Mouse (Mus musculus) limb, embryonic 11.5 days (tissue): ENCODE measurements at regions not wholly inside any gene's neighbourhood (a gene's known extent, or its start where the extent isn't known, plus 50 kb on each side); places are given as distances from the start of the nearest gene placed in this dataset.
A peak's percentile ranks its signal among the peaks of the same experiment; 100 is the strongest.

ENCODE experiments used
- ATAC-seq: fragments of 200-750 bp; cut with Nextera tagmentation; 2 replicates; pipeline ENCODE4 v1.8.0; 2017; ENCODE audit warnings: low read depth; ENCODE audit not compliant: insufficient number of reproducible peaks, low FRiP score, low TSS enrichment
- DNase-seq: peaks from one replicate; pipeline ENCODE4 v3.0.0-alpha.2; 2015; ENCODE audit warnings: low spot score
- H3K27ac ChIP-seq: fragments of 300-500 bp; sonication (generic); replicated peaks from 2 replicates; pipeline ENCODE4 v1.5.1; 2014; ENCODE audit warnings: low read depth, mild to moderate bottlenecking, low read length
- H3K27me3 ChIP-seq: fragments of 300-500 bp; sonication (generic); 2 replicates; pipeline ENCODE4 v1.6.1; 2014; ENCODE audit warnings: mild to moderate bottlenecking, low read length, mixed read lengths; ENCODE audit not compliant: control insufficient read depth, insufficient read depth
- H3K36me3 ChIP-seq: fragments of 300-500 bp; sonication (generic); 2 replicates; pipeline ENCODE4 v1.6.1; 2014; ENCODE audit warnings: mild to moderate bottlenecking, low read length, moderate library complexity, mixed read lengths; ENCODE audit not compliant: control insufficient read depth, insufficient read depth
- H3K4me1 ChIP-seq: fragments of 300-500 bp; sonication (generic); 2 replicates; pipeline ENCODE4 v1.6.1; 2014; ENCODE audit warnings: low read length, mixed read lengths; ENCODE audit not compliant: control insufficient read depth, insufficient read depth
- H3K4me2 ChIP-seq: fragments of 300-500 bp; sonication (generic); 2 replicates; pipeline ENCODE4 v1.6.1; 2014; ENCODE audit warnings: low read depth, mild to moderate bottlenecking, moderate library complexity; ENCODE audit not compliant: severe bottlenecking
- H3K4me3 ChIP-seq: fragments of 300-500 bp; sonication (generic); 2 replicates; pipeline ENCODE4 v1.5.1; 2014; ENCODE audit warnings: low read depth, low read length
- H3K9ac ChIP-seq: fragments of 300-500 bp; sonication (generic); 2 replicates; pipeline ENCODE4 v1.6.1; 2014; ENCODE audit warnings: mild to moderate bottlenecking, low read length
- H3K9me3 ChIP-seq: fragments of 300-500 bp; sonication (generic); 2 replicates; pipeline ENCODE4 v1.6.1; 2016; ENCODE audit warnings: low read length; ENCODE audit not compliant: control insufficient read depth
- WGBS: fragments of 180-500 bp; shearing (Covaris S2); extraction: QIAGEN DNeasy Blood & Tissue Kit; methylation state at CpG from one replicate; pipeline ENCODE4 v1.1.7; 2014; 5-methylcytosine and 5-hydroxymethylcytosine counted together

DNA sequence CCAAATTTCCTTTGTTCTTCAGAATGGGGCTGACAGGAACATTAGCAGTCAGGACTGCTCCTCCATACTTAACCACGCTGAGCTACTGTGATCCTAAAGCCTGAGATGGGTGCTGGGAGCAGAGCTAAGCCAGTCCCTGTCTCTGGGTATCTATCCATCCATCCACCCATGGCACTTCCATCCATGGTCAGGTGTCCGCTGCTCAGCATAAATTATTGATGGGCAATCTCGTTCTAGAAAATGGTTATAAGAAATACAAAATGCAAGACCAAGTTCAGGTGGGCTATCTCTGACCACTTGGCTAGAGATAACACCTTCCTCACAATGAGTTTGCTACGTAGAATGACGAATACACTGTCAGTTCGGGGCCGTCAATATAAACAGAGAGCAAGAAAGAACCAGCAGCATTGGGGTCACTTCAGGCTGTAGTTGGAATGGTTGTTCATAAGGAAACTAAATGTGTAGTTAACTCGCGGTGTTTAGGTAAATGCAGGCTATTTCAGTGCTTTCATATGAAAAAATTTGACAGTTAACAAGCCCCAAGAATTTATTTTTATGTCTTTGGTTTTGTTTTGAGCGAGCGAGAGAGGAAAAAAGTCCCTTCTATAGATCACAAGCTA lies 453.9 kb upstream of the Pou3f3 start:
- Histone ChIP-seq H3K9ac (no peak overlapping the region), H3K9me3 (no peaks in the 10 kb centered on the region), H3K27me3 (no peaks in the 10 kb centered on the region), H3K4me2 (no peak overlapping the region), H3K27ac (no peak overlapping the region), H3K4me1 (peaks cover 19% of the 10 kb centered on the region), H3K4me3 (no peak overlapping the region), H3K36me3 (no peaks in the 10 kb centered on the region)
- WGBS = 83% methylated on average over 11 of the region's 11 CpGs
- ATAC-seq = no peak
- no peak for DNase-seq

DNA sequence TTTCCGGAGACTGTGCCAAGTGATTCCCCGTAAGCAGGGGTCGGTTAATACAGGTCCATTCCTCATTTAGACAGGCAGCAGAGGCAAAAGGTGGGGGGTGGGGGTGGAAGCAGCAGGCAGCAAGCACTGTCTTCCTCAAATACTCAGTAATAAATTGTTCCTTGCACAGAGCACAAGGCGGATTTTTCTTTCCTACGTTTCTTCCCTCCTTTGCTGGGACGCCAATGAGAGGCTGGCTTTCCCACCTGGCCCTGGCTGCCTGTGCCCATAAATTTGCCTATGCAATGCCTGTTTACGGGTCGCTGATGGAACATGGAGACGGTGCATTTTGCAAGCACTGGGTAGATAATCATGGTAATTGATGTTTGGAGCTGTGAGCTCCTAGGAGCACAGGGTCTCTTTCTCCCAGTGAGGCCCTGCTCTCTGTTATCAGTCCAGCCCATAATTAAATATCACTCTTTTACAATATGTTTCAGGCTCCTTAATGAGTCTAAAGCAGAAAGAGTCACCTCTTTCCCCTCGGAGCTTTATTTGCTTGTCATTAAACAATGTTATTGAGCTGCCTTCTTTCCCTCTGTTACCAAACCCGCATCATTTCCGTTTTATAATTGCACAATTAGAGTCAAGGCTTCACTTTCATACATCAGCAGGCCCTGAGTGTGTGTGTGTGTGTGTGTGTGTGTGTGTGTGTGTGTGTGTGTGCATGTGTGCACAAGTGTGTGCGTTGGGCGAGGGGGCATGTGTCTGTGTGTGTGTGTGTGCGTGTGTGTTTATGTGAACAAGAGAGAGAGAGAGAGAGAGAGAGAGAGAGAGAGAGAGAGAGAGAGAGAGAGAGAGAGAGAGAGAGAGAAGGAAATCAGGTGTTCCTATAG lies 452.7 kb upstream of the Pou3f3 start:
- ATAC-seq (peak; percentile 46; the same call in 1 of the 2 replicates), DNase-seq (peak; percentile 59)
- Histone ChIP-seq H3K27me3 (no peaks in the 10 kb centered on the region), H3K4me3 (no peak overlapping the region), H3K9ac (no peak overlapping the region), H3K4me1 (peaks cover 19% of the 10 kb centered on the region), H3K4me2 (peak overlapping the region; percentile 18; the same call in 1 of the 2 replicates), H3K36me3 (no peaks in the 10 kb centered on the region), H3K9me3 (no peaks in the 10 kb centered on the region), H3K27ac (no peak overlapping the region)
- WGBS = 26% methylated on average over 15 of the region's 15 CpGs

DNA sequence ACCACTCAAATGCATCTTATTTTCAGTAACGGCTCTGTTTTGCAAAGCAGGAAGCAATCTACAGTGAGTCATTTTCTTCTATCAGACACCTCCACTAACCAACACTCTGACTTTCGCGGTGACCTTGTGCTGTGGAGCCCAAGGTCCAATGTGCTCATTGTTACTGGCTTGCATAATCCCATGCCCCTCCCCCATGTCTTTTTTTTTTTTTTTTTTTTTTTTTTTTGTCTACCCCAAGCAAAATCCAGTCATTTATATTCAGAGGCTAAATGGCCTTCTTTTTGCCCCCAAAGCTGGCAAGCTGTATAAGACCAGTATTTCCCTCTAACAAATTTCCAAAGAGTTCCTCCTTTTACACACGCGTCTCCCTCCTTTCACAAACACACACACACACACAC lies 452.1 kb upstream of the Pou3f3 start:
- no peaks in the 10 kb centered on the region for H3K36me3 ChIP-seq
- no peak overlapping the region for H3K27ac ChIP-seq
- no peaks in the 10 kb centered on the region for H3K9me3 ChIP-seq
- peak; percentile 42; the same call in 1 of the 2 replicates for ATAC-seq
- no peak overlapping the region for H3K9ac ChIP-seq
- H3K4me2 ChIP-seq = peak overlapping the region; percentile 31; the same call in 1 of the 2 replicates
- DNase-seq = no peak
- 33% methylated on average over 5 of the region's 5 CpGs for WGBS
- H3K27me3 ChIP-seq = no peaks in the 10 kb centered on the region
- no peak overlapping the region for H3K4me3 ChIP-seq
- peaks cover 19% of the 10 kb centered on the region for H3K4me1 ChIP-seq

DNA sequence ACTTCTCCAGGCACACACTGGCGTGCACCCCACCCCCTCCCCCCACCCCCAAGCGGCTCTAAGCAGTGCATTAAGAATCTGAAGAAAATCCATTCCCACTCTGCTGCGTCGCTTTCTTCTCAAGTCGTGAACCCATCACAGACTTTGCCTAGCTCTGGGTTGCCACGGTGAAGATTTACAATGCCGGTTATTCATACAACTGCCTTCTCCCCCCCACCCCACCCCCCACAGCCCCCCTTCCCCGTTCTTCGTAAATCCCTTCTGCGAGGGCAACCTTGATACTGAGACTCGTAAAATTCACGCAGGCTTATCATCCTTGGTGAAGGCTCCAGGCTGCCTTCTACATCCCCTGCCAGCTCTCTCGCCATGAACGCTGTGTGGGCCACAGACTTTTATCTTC lies 451.7 kb upstream of the Pou3f3 start:
- H3K4me1 ChIP-seq = peaks cover 19% of the 10 kb centered on the region
- DNase-seq = no peak
- no peak overlapping the region for H3K9ac ChIP-seq
- H3K36me3 ChIP-seq = no peaks in the 10 kb centered on the region
- peak overlapping the region; percentile 31; the same call in 1 of the 2 replicates for H3K4me2 ChIP-seq
- 7% methylated on average over 14 of the region's 14 CpGs for WGBS
- H3K4me3 ChIP-seq = no peak overlapping the region
- ATAC-seq = peak; percentile 68
- no peaks in the 10 kb centered on the region for H3K9me3 ChIP-seq
- no peaks in the 10 kb centered on the region for H3K27me3 ChIP-seq
- no peak overlapping the region for H3K27ac ChIP-seq

DNA sequence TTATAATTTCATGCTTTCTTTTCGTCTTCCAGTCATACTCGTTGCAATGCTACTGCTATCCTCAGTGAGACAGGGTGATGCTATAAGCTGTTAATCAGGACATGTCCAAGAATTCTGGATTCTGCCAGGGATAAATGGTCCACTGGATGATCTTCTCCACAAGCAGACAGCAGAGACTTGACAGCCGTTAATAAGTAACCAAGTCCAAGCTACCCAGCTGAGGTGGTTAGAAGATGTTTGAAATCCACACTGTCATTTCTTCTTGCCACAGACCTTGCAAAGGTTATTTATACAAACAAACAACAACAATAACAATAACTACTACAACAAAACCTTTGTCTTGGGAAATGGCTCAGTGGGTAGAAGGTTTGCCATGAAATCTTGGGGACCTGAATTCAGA lies 443.2 kb upstream of the Pou3f3 start:
- Histone ChIP-seq H3K4me1 (no peaks in the 10 kb centered on the region), H3K27me3 (no peaks in the 10 kb centered on the region)
- WGBS = 90% methylated on average over 3 of the region's 3 CpGs

DNA sequence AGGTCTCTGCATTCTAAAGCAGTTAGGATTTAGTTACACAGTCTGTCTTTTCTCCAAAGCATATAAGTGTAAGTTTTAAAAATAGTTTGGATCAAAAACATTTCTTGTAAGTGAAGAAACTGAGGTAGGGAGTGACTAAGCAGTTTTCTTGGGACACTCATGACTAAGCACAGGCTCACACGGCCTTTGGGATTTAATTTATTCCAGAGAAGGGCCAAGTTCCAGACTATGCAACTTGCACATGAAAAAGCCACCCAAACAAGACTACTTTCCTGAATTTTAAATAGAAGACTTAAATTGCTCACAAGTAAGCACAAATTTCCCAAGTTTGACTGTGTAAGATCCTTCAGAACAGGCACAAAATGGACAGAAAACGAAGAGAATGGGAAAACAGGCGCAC lies 441.8 kb upstream of the Pou3f3 start:
- no peak for ATAC-seq
- Histone ChIP-seq H3K27me3 (no peaks in the 10 kb centered on the region), H3K9ac (no peak overlapping the region), H3K4me1 (0 out of 2 replicates have a peak, but pooled peaks cover 3% of the 10 kb centered on the region), H3K9me3 (no peaks in the 10 kb centered on the region), H3K36me3 (no peaks in the 10 kb centered on the region), H3K4me3 (no peak overlapping the region), H3K4me2 (no peak overlapping the region), H3K27ac (no peak overlapping the region)
- no peak for DNase-seq
- WGBS = 74% methylated on average over 3 of the region's 3 CpGs

More for the DNA sequence above, 443.2 kb upstream of the Pou3f3 start:
- Histone ChIP-seq H3K9ac (no peak overlapping the region), H3K4me3 (no peak overlapping the region), H3K27ac (no peak overlapping the region), H3K4me2 (no peak overlapping the region), H3K9me3 (no peaks in the 10 kb centered on the region), H3K36me3 (no peaks in the 10 kb centered on the region)
- ATAC-seq = no peak
- DNase-seq = no peak

DNA sequence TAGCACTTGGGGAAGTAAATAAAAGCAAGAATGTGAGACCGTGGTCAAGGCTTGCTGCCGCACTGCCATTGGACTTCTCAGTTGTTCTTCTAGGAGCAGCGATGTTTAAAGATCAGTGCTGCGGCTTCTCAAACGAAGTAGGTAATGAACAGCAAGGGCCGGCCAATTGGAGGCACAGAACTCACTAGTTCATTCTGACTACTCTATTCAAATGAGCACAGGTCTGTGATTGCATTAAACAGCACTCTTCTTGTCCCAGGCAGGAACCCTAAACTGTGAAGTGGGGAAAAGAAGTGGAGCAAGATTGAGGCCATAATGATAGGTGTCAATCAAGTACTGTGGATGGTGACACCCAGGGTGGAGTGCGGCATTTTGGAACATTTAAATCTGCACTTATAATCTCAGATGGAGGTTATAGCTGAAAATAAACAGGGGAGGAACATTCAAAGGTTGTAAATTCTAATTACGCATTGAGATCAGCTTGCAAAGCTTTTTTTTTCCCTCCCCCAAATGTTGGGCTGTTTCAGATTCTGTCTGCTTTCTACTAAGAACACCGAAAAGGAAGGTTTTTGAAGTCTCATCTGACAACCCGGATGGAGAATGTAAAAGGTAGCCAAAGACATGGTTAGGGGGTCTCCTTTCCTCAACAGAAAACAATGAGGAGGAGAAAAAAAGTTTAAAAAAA lies 438.5 kb upstream of the Pou3f3 start:
- Histone ChIP-seq H3K9ac (no peak overlapping the region), H3K27ac (no peak overlapping the region), H3K9me3 (no peaks in the 10 kb centered on the region), H3K27me3 (no peaks in the 10 kb centered on the region), H3K4me2 (no peak overlapping the region), H3K4me1 (0 out of 2 replicates have a peak, but pooled peaks cover 7% of the 10 kb centered on the region), H3K36me3 (no peaks in the 10 kb centered on the region), H3K4me3 (no peak overlapping the region)
- 73% methylated on average over 10 of the region's 10 CpGs for WGBS
- DNase-seq (no peak), ATAC-seq (no peak)

DNA sequence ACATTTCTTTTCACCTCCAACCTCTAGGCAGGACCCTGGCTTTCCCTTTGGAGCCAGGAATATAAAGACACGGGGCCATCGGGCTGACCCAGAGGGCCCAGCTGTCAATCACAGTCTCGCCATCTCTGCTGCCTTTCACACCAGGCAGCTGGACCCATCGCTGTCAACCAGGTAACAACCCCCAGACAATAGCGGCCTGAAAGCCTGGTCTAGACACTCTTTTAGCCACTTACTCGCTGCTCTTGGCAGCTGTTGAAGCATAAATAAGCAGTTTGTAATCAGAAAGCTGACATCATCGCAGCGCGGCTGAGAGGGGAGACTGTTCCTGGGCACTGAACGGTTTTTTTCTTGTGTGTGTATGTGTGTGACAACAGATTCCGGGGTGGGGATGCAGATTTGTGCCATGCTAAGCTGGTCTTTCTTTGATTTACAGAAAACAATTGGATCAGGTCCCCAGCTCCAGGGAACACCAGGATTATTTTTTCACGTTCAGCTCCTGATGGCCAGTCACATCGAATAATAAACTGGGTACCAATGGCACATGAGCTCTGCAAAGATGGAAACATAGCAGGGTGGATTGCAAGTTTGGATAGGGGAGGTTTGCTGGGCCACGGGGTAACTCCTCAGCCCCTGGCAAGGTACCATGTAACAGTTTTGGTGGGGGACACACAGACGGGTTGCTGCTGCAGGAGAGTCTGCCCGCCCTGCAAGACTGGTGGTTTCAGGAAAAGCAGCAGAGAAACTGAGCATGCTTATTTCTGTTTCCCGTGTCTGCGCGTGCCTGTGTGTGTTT lies 437.6 kb upstream of the Pou3f3 start:
- no peaks in the 10 kb centered on the region for H3K36me3 ChIP-seq
- H3K4me2 ChIP-seq = no peak overlapping the region
- WGBS = 62% methylated on average over 19 of the region's 19 CpGs
- H3K27ac ChIP-seq = no peak overlapping the region
- no peaks in the 10 kb centered on the region for H3K27me3 ChIP-seq
- ATAC-seq (no peak), DNase-seq (no peak)
- peak overlapping the region; percentile 37; the same call in 1 of the 2 replicates for H3K9ac ChIP-seq
- H3K4me3 ChIP-seq = no peak overlapping the region
- H3K4me1 ChIP-seq = 0 out of 2 replicates have a peak, but pooled peaks cover 7% of the 10 kb centered on the region
- no peaks in the 10 kb centered on the region for H3K9me3 ChIP-seq
